Mouse (Mus musculus) forebrain, embryonic 12.5 days (tissue): ENCODE measurements around the gene Plekhg6. TPM values are rescaled to one million over a fixed set of nuclear protein-coding genes. Genes with fewer than 3 reads are reported as not detected.

Experiments
- ATAC-seq: fragments of 200-750 bp; cut with Nextera tagmentation; 2 replicates; pipeline ENCODE4 v1.8.0; 2017; ENCODE audit warnings: moderate TSS enrichment; ENCODE audit not compliant: low FRiP score
- H3K27ac ChIP-seq: fragments of 300-500 bp; sonication (generic); 2 replicates; pipeline ENCODE4 v1.5.1; 2016; ENCODE audit warnings: mild to moderate bottlenecking
- H3K27me3 ChIP-seq: fragments of 300-500 bp; sonication (generic); 2 replicates; pipeline ENCODE4 v1.6.1; 2016; ENCODE audit warnings: mild to moderate bottlenecking
- H3K36me3 ChIP-seq: fragments of 300-500 bp; sonication (generic); replicated peaks from 2 replicates; pipeline ENCODE4 v1.6.1; 2016; ENCODE audit warnings: mild to moderate bottlenecking
- H3K4me1 ChIP-seq: fragments of 300-500 bp; sonication (generic); 2 replicates; pipeline ENCODE4 v1.6.1; 2016
- H3K4me2 ChIP-seq: fragments of 300-500 bp; sonication (generic); 2 replicates; pipeline ENCODE4 v1.6.1; 2016; ENCODE audit warnings: mild to moderate bottlenecking, moderate library complexity
- H3K4me3 ChIP-seq: fragments of 300-500 bp; sonication (generic); replicated peaks from 2 replicates; pipeline ENCODE4 v1.5.1; 2016; ENCODE audit warnings: mild to moderate bottlenecking
- H3K9ac ChIP-seq: fragments of 300-500 bp; sonication (generic); 2 replicates; pipeline ENCODE4 v1.6.1; 2016; ENCODE audit warnings: mild to moderate bottlenecking
- H3K9me3 ChIP-seq: fragments of 300-500 bp; sonication (generic); 2 replicates; pipeline ENCODE4 v1.6.1; 2016
- WGBS: fragments of 180-500 bp; shearing (Covaris S2); methylation state at CpG from one replicate; pipeline ENCODE4 v1.1.7; 2016; 5-methylcytosine and 5-hydroxymethylcytosine counted together
- polyA plus RNA-seq: library from polyadenylated mRNA; unstranded; fragments of >200 nt; fragmentation: Nextera tagmentation; extraction: Ambion mirVana; gene quantifications from 2 replicates; pipeline ENCODE4 v1.2.1, GENCODE M21; 2016

Plekhg6 gene
- polyA plus RNA-seq, 1 experiment from 2014 or later, result 0.05 TPM

DNA sequence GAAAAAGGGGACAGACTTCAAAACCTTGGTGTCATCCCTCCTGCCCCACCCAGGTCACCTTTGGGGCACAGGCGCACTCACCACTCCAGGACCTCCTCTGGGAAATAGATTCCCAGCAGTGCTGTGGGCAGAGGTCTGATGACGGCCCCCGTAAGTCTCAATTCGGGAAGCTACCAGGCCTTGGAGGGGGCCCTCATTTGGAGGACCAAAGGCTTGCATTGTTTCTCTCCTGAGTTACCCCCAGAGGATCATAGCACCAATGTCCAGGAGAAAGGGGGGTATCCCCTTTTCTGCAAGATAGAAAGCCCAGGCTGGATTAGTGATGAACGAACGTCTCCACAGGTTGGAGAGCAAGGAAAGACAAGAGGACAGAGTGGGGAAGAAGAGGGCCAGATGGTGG is 2.0 kb downstream of the Plekhg6 start:
- ATAC-seq, result no peak
- no peak overlapping the region for H3K4me2 ChIP-seq
- 13% methylated on average over 6 of the region's 6 CpGs for WGBS
- H3K4me1 ChIP-seq, result peaks cover 26% of the 10 kb centered on the region
- H3K9ac ChIP-seq, result no peak overlapping the region
- no peak overlapping the region for H3K27ac ChIP-seq
- no peak overlapping the region for H3K4me3 ChIP-seq
- no peaks in the 10 kb centered on the region for H3K9me3 ChIP-seq
- no peaks in the 10 kb centered on the region for H3K36me3 ChIP-seq
- H3K27me3 ChIP-seq, result peaks cover 83% of the 10 kb centered on the region

- Histone ChIP-seq H3K27ac (no peak overlapping the region), H3K4me2 (no peak overlapping the region), H3K4me1 (peaks cover 26% of the 10 kb centered on the region), H3K4me3 (no peak overlapping the region), H3K27me3 (peaks cover 84% of the 10 kb centered on the region), H3K9me3 (no peaks in the 10 kb centered on the region), H3K9ac (no peak overlapping the region), H3K36me3 (no peaks in the 10 kb centered on the region)
- 43% methylated on average over 16 of the region's 16 CpGs for WGBS
- ATAC-seq, result peak; percentile 45; the same call in 1 of the 2 replicates
Measured at GRCm38 (mm10) chr6:125377582-125378451, 2.8 kb downstream of the Plekhg6 start.

DNA sequence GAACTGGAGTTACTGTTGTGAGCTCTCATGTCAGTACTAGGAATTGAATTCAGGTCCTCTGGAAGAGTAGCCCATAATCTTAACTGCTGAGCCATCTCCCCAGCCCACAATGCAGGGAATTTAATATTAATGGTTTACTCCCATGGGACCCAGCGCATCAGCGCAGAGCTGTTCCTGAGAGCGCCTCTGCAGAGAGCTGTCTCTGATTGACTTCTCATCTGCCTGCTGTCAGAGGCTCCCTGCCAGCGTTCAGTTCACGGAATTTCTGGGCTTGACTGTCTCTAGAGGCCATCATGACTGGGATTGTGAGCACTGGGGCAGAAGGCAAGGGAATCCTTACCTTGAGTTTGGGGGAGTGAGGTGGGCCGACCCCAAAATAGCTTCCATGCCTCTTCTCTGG is 3.6 kb downstream of the Plekhg6 start:
- Histone ChIP-seq H3K9ac (no peak overlapping the region), H3K27ac (no peak overlapping the region), H3K9me3 (no peaks in the 10 kb centered on the region), H3K27me3 (peaks cover 81% of the 10 kb centered on the region), H3K36me3 (no peaks in the 10 kb centered on the region), H3K4me2 (no peak overlapping the region), H3K4me1 (peaks cover 26% of the 10 kb centered on the region), H3K4me3 (no peak overlapping the region)
- 51% methylated on average over 6 of the region's 6 CpGs for WGBS
- no peak for ATAC-seq

DNA sequence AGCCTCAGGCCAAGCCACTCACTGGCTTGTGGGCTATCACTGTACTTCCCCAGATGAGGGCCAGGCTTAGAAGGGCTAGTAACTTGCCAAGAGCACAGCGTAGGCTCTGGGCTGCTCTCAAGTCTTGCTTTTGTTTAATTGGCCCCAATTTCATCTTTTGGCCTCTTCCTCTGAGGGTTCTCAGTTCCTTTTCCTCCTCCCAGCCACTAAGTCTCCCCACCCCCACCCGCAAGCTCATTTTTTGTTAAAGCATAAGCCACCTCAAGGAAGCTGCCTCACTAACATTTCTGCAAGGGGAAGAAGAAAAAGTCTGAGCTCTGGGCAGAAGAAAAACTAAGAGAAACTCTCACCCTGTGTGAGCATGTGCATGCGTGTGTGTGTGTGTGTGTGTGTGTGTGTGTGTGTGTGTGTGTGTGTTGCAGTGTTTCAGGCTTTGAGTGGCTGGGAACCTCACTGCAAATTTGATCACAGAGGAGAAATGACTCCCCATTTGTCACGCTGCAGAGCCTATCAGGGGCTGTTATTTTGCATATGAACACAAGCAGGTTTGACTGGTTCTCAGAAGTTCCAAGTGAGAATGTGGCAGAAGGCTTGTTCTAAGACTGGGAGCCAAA is 12.7 kb downstream of the Plekhg6 start:
- ATAC-seq, result no peak
- no peak overlapping the region for H3K4me2 ChIP-seq
- H3K4me1 ChIP-seq, result peaks cover 24% of the 10 kb centered on the region; the same call in 1 of the 2 replicates
- WGBS, result 56% methylated on average over 4 of the region's 4 CpGs
- H3K36me3 ChIP-seq, result no peaks in the 10 kb centered on the region
- no peak overlapping the region for H3K4me3 ChIP-seq
- peaks cover 37% of the 10 kb centered on the region for H3K27me3 ChIP-seq
- no peak overlapping the region for H3K9ac ChIP-seq
- H3K27ac ChIP-seq, result no peak overlapping the region
- H3K9me3 ChIP-seq, result no peaks in the 10 kb centered on the region

DNA sequence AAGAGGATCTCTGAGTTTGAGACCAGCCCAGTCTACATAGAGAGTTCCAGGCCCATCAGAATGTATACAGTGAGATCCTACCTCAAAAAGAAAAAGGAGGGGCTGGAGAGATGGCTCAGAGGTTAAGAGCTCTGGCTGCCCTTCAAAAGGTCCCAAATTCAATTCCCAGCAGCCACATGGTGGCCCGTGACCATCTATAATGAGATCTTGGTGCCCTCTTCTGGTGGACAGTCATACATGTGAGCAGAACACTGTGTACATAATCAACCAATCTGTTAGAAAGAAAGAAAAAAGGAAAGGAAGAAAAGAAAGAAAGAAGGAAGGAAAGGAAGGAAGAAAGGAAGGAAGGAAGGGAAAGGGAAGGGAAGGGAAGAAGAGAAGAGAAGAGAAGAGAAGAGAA is 14.5 kb downstream of the Plekhg6 start:
- Histone ChIP-seq H3K9me3 (no peaks in the 10 kb centered on the region), H3K4me3 (no peak overlapping the region), H3K4me1 (peaks cover 34% of the 10 kb centered on the region), H3K9ac (no peak overlapping the region), H3K27ac (no peak overlapping the region), H3K36me3 (no peaks in the 10 kb centered on the region), H3K27me3 (peaks cover 49% of the 10 kb centered on the region), H3K4me2 (no peak overlapping the region)
- ATAC-seq, result no peak
- 70% methylated on average over 1 of the region's 1 CpGs for WGBS

DNA sequence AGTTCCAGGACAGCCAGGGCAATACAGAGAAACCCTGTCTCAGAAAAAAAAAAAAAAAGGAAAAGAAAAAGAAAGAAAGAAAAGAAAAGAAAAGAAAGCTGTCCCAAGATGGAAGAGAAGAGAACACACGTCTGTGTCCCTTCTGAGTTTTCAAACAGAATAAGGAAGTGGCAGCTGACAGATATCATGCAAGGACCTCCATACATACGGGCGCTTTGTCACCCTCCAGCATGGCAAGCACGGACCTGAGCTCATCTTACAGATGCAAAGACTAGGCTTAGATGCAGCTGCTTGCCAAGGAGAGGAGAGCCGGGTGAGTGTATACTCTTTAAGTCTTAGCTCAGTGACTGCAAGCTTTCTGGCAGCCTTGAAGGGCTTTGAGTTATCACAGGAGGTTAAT is 15.1 kb downstream of the Plekhg6 start:
- Histone ChIP-seq H3K27ac (no peak overlapping the region), H3K4me1 (peaks cover 37% of the 10 kb centered on the region), H3K9ac (no peak overlapping the region), H3K27me3 (peaks cover 55% of the 10 kb centered on the region), H3K4me2 (no peak overlapping the region), H3K9me3 (no peaks in the 10 kb centered on the region), H3K4me3 (no peak overlapping the region), H3K36me3 (no peaks in the 10 kb centered on the region)
- WGBS, result 88% methylated on average over 5 of the region's 5 CpGs
- ATAC-seq, result no peak

GRCm38 (mm10) chr6:125364448-125364847 is 16.1 kb downstream of the Plekhg6 start:
- no peak overlapping the region for H3K4me3 ChIP-seq
- H3K4me2 ChIP-seq, result no peak overlapping the region; the same call in 1 of the 2 replicates

DNA sequence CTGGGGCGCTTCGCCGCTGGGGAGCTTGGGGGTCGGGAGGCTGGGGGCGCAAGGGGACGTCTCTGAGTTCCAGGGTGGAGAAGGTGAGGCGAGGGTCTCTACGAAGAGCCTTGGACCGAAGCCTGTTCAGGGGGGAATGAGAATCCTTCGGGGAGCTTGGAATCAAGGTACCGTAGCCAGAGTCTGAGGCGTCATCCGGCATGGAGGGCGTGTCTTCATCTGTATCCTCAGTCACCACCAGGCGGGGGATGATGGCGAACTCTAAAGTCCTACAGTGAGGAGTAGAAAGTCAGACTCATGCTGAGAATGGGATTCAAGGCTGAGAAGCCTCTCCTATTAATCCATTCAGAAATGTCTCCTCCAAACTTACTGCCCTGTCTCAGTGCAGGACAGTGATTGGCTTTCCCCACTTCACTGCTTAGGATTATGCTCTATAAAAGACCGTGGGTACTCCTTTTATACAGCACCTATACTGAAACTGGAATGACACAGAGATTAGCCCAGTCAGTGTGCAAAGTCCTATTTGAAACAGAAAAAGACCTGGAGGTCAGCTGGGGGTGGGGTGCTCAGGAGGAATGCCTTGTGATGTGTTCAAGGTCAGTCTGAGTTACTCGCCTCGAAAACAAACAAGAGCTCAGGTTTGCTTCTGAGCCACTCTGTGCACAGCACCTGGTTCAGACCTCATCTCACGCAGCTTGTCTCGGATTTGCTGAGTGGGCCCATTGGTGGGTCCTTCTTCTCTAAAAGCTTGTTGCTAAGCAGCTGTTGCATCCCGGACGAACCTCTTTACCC is 16.9 kb downstream of the Plekhg6 start:
- no peaks in the 10 kb centered on the region; the same call in 1 of the 2 replicates for H3K36me3 ChIP-seq
- no peaks in the 10 kb centered on the region for H3K9me3 ChIP-seq
- ATAC-seq, result no peak
- peaks cover 62% of the 10 kb centered on the region for H3K27me3 ChIP-seq
- H3K4me1 ChIP-seq, result peaks cover 37% of the 10 kb centered on the region
- H3K9ac ChIP-seq, result no peak overlapping the region
- H3K27ac ChIP-seq, result no peak overlapping the region
- WGBS, result 5% methylated on average over 23 of the region's 23 CpGs
- peak overlapping the region; percentile 24 for H3K4me2 ChIP-seq
- H3K4me3 ChIP-seq, result no peak overlapping the region; the same call in 1 of the 2 replicates

More at GRCm38 (mm10) chr6:125364448-125364847, 16.1 kb downstream of the Plekhg6 start:
- Histone ChIP-seq H3K9me3 (no peaks in the 10 kb centered on the region), H3K27me3 (peaks cover 62% of the 10 kb centered on the region), H3K4me1 (peaks cover 37% of the 10 kb centered on the region), H3K27ac (no peak overlapping the region), H3K36me3 (no peaks in the 10 kb centered on the region), H3K9ac (no peak overlapping the region)
- WGBS, result 2% methylated on average over 8 of the region's 8 CpGs
- no peak for ATAC-seq

DNA sequence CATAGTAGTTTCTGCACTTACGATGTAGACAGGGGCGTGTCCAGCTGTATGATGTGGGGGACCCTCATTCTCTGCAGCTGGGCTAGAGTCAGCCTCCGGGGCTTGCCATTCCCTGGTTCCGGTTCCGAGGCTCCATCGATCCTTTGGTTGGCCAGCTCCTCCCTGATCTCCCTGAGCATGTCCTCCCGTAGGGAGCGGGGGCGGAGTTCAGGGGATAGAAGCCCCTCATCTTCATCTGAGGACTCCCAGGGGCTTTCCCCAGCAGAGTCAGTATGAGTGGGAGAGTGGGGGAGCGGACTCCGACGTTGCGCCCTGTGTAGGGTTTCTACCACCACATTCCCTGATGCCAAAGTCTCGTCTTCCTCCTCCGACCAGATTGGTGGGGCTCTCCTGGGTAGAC is 17.6 kb downstream of the Plekhg6 start:
- peaks cover 62% of the 10 kb centered on the region for H3K27me3 ChIP-seq
- H3K9ac ChIP-seq, result no peak overlapping the region
- 19% methylated on average over 15 of the region's 15 CpGs for whole genome bisulfite sequencing

DNA sequence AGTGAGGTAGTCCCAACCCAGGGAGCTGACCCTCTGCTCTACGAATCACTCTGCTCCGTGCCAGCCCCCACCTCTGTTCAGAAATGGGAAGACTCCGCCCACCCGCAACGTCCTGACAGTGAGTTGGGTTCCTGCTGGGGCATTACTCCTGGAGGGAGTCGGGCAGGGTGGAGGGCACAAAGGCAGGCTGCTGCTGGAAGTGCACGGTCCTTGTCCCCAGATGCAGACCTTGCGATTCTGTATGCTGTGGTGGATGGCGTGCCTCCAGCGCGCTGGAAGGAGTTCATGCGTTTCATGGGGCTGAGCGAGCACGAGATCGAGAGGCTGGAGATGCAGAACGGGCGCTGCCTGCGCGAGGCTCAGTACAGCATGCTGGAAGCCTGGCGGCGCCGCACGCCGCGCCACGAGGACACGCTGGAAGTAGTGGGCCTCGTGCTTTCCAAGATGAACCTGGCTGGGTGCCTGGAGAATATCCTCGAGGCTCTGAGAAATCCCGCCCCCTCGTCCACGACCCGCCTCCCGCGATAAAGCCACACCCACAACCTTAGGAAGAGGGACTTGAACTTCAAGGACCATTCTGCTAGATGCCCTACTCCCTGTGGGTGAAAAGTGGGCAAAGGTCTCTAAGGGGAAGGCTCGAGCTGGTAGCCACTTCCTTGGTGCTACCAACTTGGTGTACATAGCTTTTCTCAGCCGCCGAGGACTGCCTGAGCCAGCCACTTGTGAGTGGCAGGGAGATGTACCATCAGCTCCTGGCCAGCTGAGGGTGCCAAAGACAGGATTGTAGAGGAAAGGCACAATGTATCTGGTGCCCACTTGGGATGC is 18.9 kb downstream of the Plekhg6 start:
- Histone ChIP-seq H3K4me3 (peak overlapping the region; percentile 25), H3K27me3 (peaks cover 62% of the 10 kb centered on the region), H3K27ac (no peak overlapping the region), H3K4me2 (peak overlapping the region; percentile 49), H3K9me3 (no peaks in the 10 kb centered on the region), H3K4me1 (peaks cover 28% of the 10 kb centered on the region), H3K9ac (peak overlapping the region; percentile 36; the same call in 1 of the 2 replicates), H3K36me3 (peaks cover 6% of the 10 kb centered on the region; the same call in 1 of the 2 replicates)
- peak; percentile 44 for ATAC-seq
- WGBS, result 7% methylated on average over 38 of the region's 38 CpGs

More for the DNA sequence above, 17.6 kb downstream of the Plekhg6 start:
- no peak for ATAC-seq
- peaks cover 31% of the 10 kb centered on the region for H3K4me1 ChIP-seq
- H3K4me2 ChIP-seq, result peak overlapping the region; percentile 24
- H3K4me3 ChIP-seq, result no peak overlapping the region; the same call in 1 of the 2 replicates
- H3K36me3 ChIP-seq, result no peaks in the 10 kb centered on the region; the same call in 1 of the 2 replicates
- no peaks in the 10 kb centered on the region for H3K9me3 ChIP-seq
- H3K27ac ChIP-seq, result no peak overlapping the region

DNA sequence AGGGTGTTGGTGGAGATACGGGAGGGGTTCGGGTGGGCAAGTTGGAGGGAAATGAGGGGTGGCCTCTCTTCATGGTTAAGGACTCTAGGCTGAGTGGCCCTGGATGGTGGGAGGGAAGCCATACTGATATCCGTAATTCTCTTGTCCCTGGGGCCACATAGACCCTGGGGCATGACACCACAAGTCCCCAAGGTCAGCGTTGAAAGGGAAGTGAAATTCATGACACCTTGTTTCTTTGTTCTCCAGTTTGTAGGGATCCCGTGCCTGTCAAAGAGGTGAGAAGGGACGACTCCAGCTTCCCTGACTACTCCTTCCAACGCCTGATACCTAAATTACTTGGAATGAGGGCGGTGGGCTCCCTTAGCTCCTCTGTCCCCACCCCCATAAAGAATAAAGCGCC is 19.7 kb downstream of the Plekhg6 start:
- ATAC-seq, result no peak
- H3K27me3 ChIP-seq, result peaks cover 56% of the 10 kb centered on the region
- H3K4me3 ChIP-seq, result no peak overlapping the region
- no peak overlapping the region for H3K9ac ChIP-seq
- peaks cover 6% of the 10 kb centered on the region; the same call in 1 of the 2 replicates for H3K36me3 ChIP-seq
- H3K9me3 ChIP-seq, result no peaks in the 10 kb centered on the region
- H3K4me2 ChIP-seq, result no peak overlapping the region
- no peak overlapping the region for H3K27ac ChIP-seq
- WGBS, result 44% methylated on average over 9 of the region's 9 CpGs
- peaks cover 28% of the 10 kb centered on the region for H3K4me1 ChIP-seq
